Mouse (Mus musculus): ENCODE measurements at regions not wholly inside any gene's neighbourhood (a gene's known extent, or its start where the extent isn't known, plus 50 kb on each side); places are given as distances from the start of the nearest gene placed in this dataset.

- POLR2A ChIA-PET = interaction anchor here in 1 of 4 experiments (1.1 kb wide), 1 partner anchor 216 kb away, joined by 3 read pairs; no protein-coding TSS in a partner anchor
Measured at GRCm38 (mm10) chr1:96732366-96732765, 139.6 kb downstream of the Slco4c1 start.

GRCm38 (mm10) chr1:96731848-96732247, 140.1 kb downstream of the Slco4c1 start:
- ChIA-PET POLR2A (interaction anchor here in 1 of 4 experiments (1.1 kb wide), 1 partner anchor 215 kb away, joined by 3 read pairs; no protein-coding TSS in a partner anchor), CTCF (no interaction called here)

More at GRCm38 (mm10) chr1:96732366-96732765, 139.6 kb downstream of the Slco4c1 start:
- CTCF ChIA-PET = no interaction called here
